Mouse (Mus musculus): ENCODE data around the gene Piga. TPM values are rescaled to one million over a fixed set of nuclear protein-coding genes. Genes with fewer than 3 reads are reported as not detected.

Gene Piga
- total RNA-seq, 2 experiments from 2014 or later = 12.0 to 14.2 TPM

DNA sequence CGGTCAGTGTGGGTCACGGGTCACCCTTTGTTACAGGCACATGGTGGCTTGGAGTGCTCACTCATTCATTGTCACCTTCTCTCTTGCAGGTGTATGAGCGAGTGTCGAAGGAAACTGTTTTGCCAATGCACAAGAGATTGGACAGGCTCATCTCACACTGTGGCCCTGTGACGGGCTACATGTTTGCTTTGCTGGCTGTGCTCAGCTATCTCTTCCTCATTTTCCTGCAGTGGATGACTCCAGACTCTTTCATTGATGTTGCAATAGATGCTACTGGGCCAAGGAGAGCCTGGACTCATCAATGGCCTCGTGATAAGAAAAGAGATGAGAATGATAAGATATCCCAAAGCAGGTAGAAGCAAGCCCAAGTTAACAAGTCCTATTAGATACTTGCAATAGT, 12.0 kb downstream of the Piga start:
- DNase-seq (ENCODE audit: low spot score in 2 of 2) = no peak

- DNase-seq (ENCODE audit: low spot score in 2 of 2) = no peak
Measured at GRCm38 (mm10) chrX:164432682-164433081, 13.1 kb downstream of the Piga start.

GRCm38 (mm10) chrX:164436709-164437108, 17.1 kb downstream of the Piga start, which contains the start of gene Asb11:
Gene Asb11, plus strand, starts transcription at chrX:164436994.
- no peak for DNase-seq (ENCODE audit: low spot score in 2 of 2)

DNA sequence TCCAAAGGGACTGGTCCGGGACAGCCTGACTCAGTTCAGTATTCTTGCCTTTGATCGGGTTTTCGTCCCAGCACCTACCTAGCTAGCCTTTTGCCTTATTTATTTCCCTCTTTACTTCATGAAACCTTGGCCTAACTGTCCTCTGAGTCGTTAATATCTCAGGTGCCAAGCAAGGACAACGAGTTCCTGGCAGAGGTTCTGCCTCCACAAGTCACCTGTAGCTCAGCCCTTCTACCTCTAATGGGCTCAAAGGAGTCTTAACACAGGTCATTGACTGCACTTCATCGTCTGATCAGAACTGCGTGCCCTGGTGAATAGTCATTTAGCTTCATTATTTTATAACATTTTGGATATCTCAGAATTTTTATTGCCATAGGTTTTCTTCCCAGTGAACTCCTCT, 19.9 kb downstream of the Piga start:
- DNase-seq (ENCODE audit: low spot score in 2 of 2) = no peak

DNA sequence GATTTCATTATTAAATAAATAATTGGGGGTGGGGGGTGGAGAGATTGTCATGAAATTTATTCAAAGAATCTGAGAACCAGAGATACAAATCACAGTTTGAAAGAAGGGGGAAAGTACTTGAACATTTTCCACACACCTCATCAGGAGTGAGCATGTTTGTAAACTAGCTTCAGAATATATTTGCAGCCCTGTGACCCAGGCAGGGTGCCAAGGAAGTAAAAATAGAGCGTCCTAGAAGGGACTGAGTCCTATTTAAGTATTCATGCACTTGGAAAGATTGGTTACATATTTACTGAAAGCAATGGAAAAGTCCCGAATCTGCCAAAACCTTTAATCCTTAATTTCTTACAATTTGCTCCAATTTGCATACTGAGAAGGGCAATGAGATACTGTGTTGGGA, 20.6 kb downstream of the Piga start:
- no peak for DNase-seq (ENCODE audit: low spot score in 2 of 2)

DNA sequence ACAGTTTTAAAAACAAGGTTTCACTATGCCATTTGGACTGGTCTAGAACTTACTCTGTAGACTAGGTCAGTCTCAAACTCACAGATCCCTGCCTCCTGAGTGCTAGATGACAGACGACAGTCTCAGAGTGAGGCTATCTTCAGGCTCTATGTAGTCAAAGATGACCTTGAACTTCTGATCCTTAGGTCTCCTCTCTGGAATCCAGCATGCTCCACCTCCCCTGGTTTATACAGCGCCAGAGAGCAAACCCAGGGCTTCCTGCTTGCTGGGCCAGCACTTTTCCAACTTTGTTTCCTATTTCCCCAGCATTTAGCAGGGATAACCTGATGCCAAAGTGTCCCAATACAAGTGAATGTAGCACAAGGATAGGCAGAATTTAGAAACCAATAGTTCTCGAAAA, 21.1 kb downstream of the Piga start:
- no peak for DNase-seq (ENCODE audit: low spot score in 2 of 2)

DNA sequence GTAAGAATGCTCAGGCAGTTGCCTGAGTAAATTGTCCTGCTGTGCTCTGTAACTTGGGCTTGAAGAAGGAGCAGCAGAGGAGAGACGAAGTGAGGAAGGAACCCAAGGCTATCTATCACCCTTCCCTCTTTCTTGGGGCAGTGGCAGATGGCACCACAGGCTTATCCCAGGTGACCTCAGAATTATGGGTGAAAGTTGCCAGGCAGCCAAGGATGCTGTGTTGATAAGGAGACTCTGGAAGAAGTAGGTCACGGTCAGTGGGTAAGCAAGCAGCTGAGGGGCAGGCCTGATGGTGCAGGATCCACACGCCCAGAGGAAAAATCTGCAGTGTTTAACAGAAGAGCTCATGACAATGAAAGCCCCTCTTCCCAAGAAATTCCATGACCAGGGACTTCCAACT, 21.7 kb downstream of the Piga start:
- DNase-seq (ENCODE audit: low spot score in 2 of 2) = no peak

DNA sequence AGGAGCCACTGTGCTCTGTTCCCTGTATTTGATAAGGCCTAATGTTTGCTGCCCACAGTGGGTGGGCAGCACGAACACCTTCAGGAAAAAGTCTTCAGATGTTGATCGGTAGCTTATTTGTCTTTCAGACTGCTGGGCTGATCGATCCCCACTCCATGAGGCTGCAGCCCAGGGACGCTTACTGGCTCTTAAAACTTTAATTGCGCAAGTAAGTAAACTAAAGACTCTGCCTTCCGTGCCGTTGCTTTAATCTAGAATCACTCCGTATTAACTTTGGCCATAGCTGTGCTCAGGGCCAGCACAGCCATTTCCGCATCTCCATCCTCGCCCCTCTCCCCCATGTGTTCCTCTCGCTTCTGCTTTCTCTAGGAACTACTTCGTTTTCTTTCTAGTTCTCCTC, 26.0 kb downstream of the Piga start:
- DNase-seq (ENCODE audit: low spot score in 2 of 2) = no peak

DNA sequence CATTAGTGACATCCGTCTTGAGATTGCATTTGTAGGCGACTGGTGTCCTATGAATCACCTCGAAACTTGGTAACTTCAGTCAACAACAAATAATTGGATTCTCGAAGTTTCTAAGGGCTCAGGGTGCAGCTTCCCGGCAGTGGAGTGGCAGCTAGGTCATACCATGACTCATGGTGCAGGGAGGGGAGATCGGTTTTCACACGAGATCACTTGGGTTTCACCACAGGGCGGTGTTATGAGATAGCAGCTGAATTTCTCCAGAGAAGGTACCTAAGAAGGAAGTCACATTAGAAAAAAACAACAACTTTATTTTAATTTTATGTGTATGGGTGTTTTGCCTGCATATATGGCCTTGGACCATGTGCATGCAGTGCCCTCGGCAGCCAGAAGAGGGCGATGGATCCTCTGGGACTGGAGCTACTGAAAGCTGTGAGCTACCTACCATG, 26.5 kb downstream of the Piga start:
- DNase-seq (ENCODE audit: low spot score in 2 of 2) = no peak

DNA sequence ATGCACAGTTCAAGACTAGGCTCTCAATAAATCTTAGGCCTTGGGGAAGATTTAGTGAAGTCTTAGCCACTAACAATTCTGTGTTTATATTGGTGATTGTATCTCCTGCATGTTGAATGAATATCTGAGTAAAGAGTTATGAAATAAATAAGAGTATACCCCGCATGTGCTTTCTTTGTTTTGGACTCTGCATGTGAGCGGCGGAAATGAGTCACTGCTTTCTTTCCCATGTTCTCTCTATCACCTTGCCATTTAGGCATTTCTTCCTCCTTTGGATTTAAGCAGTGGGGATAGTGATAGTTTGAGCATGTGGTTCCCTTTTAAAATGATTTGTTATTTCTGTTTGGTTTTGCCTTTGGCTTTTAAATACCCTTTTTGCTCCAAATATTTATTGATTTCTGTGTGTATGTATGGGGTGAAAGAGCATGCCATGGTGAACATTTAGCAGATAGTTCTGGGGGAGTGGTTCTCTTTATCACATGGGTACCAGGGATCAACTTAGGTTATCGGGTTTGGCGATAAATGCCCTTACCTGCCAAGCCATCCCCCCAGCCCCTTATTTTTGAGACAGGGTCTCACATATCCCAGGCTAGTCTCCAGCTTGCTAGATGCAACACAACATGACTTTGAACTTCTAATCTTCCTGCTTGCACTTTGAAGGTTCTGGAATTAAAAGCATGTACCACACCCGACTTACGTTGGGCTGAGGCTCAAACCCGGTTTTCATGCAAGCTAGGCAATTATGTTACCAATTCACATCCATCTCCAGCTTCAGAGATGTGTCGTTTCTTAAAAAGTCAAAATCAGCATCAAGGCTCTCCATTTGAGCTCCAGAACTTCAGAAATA, 27.5 kb downstream of the Piga start:
- DNase-seq (ENCODE audit: low spot score in 2 of 2) = no peak

DNA sequence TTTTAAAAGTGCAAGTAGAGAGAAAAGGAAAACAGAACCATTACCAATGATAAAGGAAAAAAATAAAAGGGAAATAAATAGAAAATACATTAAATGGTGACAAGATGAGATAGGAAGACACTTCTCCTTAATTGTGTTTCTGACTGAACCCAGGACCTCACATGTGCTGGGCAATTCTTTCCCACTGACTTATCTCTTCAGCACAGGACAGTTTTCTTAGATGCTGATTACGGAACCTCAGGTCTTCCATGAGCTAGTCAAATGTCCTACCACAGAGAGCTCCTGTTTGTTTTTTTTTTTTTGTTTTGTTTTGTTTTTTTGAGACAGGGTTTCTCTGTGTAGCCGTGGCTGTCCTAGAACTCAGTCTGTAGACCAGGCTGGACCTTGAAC, 28.1 kb downstream of the Piga start:
- DNase-seq (ENCODE audit: low spot score in 2 of 2) = no peak

GRCm38 (mm10) chrX:164449201-164449600, 29.6 kb downstream of the Piga start:
- no peak for DNase-seq (ENCODE audit: low spot score in 2 of 2)

- DNase-seq (ENCODE audit: low spot score in 2 of 2) = no peak
Measured at GRCm38 (mm10) chrX:164459205-164459878, 39.8 kb downstream of the Piga start.

Other genes starting within 250 kb of the Piga start
- 1 to 10 TPM; 1.0 to 1.7 TPM for gene Bmx, start 161.6 kb upstream of the Piga start, total RNA-seq (2021)
- gene Pir, start 150.4 kb upstream of the Piga start, total RNA-seq (2021) = 1 to 10 TPM; 5.9 to 6.3 TPM
- gene Vegfd, start 46.4 kb upstream of the Piga start, total RNA-seq (2021) = 10 to 100 TPM; 38.5 to 52.0 TPM
- under 1 TPM in 1 of 2 experiments, not detected in 1; 0.62 TPM for gene Asb11, start 17.2 kb downstream of the Piga start, total RNA-seq (2021)
- 1 to 10 TPM in 1 of 2 experiments, not detected in 1; 3.5 TPM for gene Asb9, start 86.5 kb downstream of the Piga start, total RNA-seq (2021)

All from adrenal gland, postnatal 4 days (tissue).